Mouse (Mus musculus) liver, embryonic 11.5 days (tissue): ENCODE results near the gene Rin2. TPM values are rescaled to one million over a fixed set of nuclear protein-coding genes. Genes with fewer than 3 reads are reported as not detected.

Source experiments
- ATAC-seq: fragments of 200-750 bp; cut with Nextera tagmentation; replicated peaks from 2 replicates; pipeline ENCODE4 v1.8.0; 2017; ENCODE audit warnings: moderate number of reproducible peaks, mild to moderate bottlenecking, moderate TSS enrichment, moderate library complexity; ENCODE audit not compliant: low FRiP score
- DNase-seq: peaks from one replicate; pipeline ENCODE4 v3.0.0-alpha.2; 2017; ENCODE audit warnings: low spot score
- H3K27ac ChIP-seq: fragments of 300-500 bp; sonication (generic); 2 replicates; pipeline ENCODE4 v1.5.1; 2014; ENCODE audit warnings: mild to moderate bottlenecking, low read depth, low read length, control low read depth
- H3K27me3 ChIP-seq: fragments of 300-500 bp; sonication (generic); replicated peaks from 2 replicates; pipeline ENCODE4 v1.6.1; 2014; ENCODE audit warnings: low read length, mixed read lengths; ENCODE audit not compliant: control insufficient read depth, insufficient read depth
- H3K36me3 ChIP-seq: fragments of 300-500 bp; sonication (generic); 2 replicates; pipeline ENCODE4 v1.6.1; 2014; ENCODE audit warnings: mild to moderate bottlenecking, low read length, moderate library complexity, mixed read lengths; ENCODE audit not compliant: control insufficient read depth, insufficient read depth
- H3K4me1 ChIP-seq: fragments of 300-500 bp; sonication (generic); replicated peaks from 2 replicates; pipeline ENCODE4 v1.6.1; 2014; ENCODE audit warnings: low read length, mixed read lengths; ENCODE audit not compliant: control insufficient read depth, insufficient read depth
- H3K4me2 ChIP-seq: fragments of 300-500 bp; sonication (generic); 2 replicates; pipeline ENCODE4 v1.6.1; 2014; ENCODE audit warnings: mild to moderate bottlenecking, control low read depth, moderate library complexity
- H3K4me3 ChIP-seq: fragments of 300-500 bp; sonication (generic); 2 replicates; pipeline ENCODE4 v1.5.1; 2014; ENCODE audit warnings: low read depth, low read length, control low read depth
- H3K9ac ChIP-seq: fragments of 300-500 bp; sonication (generic); 2 replicates; pipeline ENCODE4 v1.6.1; 2014; ENCODE audit warnings: low read depth, low read length, control low read depth
- H3K9me3 ChIP-seq: fragments of 300-500 bp; sonication (generic); 2 replicates; pipeline ENCODE4 v1.6.1; 2016; ENCODE audit warnings: low read length, inconsistent platforms, mixed read lengths; ENCODE audit not compliant: control insufficient read depth
- WGBS: fragments of 180-500 bp; shearing (Covaris S2); extraction: QIAGEN DNeasy Blood & Tissue Kit; methylation state at CpG from one replicate; pipeline ENCODE4 v1.1.7; 2014; 5-methylcytosine and 5-hydroxymethylcytosine counted together
- polyA plus RNA-seq: library from polyadenylated mRNA; unstranded; fragments of >200 nt; fragmentation: Nextera tagmentation; extraction: Ambion mirVana; gene quantifications from 2 replicates; pipeline ENCODE4 v1.2.1, GENCODE M21; 2014

Gene Rin2
- polyA plus RNA-seq, 1 experiment from 2014 or later: 7.6 TPM

DNA sequence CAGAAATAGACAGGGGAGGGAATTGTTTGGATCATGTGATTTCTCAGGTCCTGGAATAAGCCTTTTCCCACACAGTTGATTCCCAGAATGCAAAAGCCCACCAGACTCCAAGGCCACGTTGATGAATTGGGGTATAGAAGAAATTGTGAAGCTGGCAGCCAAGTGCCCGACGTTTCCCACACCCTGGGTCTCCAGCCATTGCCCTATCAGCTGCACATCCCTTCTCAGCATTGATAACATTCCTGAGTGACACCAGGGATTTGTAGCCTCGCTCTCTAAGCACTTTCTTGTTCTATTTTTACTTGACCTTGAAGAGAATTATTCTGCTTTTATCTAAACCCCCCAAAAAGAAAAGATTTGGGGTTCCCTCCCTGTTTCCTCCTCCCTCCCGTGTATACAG is 142.2 kb downstream of the Rin2 start:
- H3K27ac ChIP-seq: no peak overlapping the region
- no peak overlapping the region for H3K4me2 ChIP-seq
- no peaks in the 10 kb centered on the region for H3K4me1 ChIP-seq
- H3K4me3 ChIP-seq: no peak overlapping the region
- H3K9me3 ChIP-seq: peaks cover 5% of the 10 kb centered on the region; the same call in 1 of the 2 replicates
- H3K36me3 ChIP-seq: peaks cover 2% of the 10 kb centered on the region; the same call in 1 of the 2 replicates
- ATAC-seq: no peak
- no peaks in the 10 kb centered on the region for H3K27me3 ChIP-seq
- no peak overlapping the region for H3K9ac ChIP-seq
- 39% methylated on average over 5 of the region's 5 CpGs for WGBS
- DNase-seq: no peak

DNA sequence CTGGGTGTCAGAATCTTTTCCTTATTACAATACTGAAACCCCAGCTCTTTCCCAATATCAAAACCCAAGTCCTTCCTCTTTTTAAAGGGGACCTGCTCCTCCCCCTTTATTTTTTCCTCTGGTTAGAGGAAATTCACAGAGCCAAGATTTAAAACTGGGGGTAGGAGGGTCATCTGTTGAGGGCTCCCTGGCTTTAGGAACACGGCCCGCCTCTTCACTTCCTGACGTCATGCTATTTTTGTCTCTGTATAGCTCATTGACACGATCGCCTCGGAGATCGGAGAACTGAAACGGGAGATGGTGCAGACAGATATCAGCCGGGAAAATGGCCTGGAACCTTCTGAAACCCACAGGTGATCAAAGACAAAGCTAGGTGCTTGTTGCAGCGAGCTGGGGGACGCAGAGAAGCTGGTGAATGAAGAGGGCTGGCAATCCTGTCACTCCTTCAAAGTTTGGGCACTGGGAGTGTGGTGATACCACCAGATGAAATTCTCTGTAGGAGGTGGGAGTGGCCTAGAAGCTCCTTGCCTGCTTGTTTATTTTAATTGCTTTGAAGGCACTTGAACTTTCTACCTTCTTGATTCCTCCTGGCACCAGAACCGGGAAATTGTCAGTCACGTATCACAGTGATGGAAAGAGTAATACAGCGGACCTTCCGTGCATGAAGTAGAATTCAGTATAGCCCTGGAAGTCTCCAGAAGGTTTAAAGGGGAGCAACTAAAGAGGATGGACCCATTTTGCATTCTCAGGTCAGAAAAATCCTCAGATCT is 147.2 kb downstream of the Rin2 start:
- H3K36me3 ChIP-seq: no peaks in the 10 kb centered on the region
- no peaks in the 10 kb centered on the region for H3K4me1 ChIP-seq
- 49% methylated on average over 15 of the region's 15 CpGs for WGBS
- no peaks in the 10 kb centered on the region; the same call in none of the 2 replicates for H3K27me3 ChIP-seq
- no peaks in the 10 kb centered on the region for H3K9me3 ChIP-seq
- ATAC-seq (no peak), DNase-seq (no peak)
- H3K27ac ChIP-seq: no peak overlapping the region
- H3K4me2 ChIP-seq: no peak overlapping the region; the same call in 1 of the 2 replicates
- H3K9ac ChIP-seq: no peak overlapping the region
- H3K4me3 ChIP-seq: no peak overlapping the region

DNA sequence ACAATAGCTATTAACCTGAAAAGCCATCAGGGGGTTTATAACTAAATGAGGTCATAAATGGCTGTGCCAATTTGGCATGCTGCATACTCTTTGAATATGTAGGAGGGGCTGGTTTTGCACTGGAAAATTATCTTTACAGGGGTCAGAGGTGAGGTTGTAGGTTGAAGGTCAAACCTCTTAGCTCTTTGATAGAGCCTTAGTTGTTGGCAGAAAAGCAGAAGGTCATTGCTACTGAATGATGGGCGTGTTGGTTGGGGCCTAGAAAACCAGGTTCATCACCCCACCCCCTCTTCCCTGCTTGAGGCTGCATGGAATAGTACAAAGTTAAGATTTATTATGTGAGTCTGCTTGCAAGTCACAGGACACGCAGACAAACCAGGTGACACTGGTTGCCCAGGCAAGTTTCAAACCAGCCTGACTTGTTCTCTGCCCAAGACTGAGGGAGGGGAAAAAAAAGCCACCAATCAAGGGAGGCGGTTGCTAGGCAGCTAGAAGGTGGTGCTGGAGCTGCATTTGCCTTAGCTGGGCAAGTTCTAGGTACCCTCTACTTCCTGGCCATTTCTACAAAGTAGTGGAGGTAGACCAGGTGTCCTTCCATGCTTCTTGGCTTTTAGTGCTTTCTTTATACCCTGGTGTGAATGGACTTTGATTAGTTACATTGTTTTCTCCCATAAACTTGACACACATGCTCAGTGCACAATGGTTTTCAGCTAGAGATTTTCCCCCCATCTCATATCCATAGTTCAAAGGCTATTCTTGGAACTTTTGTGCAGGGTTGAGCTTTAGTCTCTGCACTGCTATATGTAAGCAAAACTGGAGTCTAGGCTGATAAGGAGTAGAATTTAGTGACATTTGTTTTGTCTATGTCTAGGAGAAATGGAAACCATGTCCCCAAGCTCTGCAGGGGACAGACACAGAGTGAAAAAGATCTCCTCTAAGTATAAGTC is 148.0 kb downstream of the Rin2 start:
- Histone ChIP-seq H3K27ac (no peak overlapping the region), H3K4me1 (no peaks in the 10 kb centered on the region), H3K27me3 (no peaks in the 10 kb centered on the region; the same call in none of the 2 replicates), H3K9me3 (no peaks in the 10 kb centered on the region), H3K4me3 (no peak overlapping the region), H3K9ac (no peak overlapping the region), H3K36me3 (no peaks in the 10 kb centered on the region), H3K4me2 (no peak overlapping the region; the same call in 1 of the 2 replicates)
- ATAC-seq (no peak), DNase-seq (no peak)
- 68% methylated on average over 3 of the region's 3 CpGs for WGBS

DNA sequence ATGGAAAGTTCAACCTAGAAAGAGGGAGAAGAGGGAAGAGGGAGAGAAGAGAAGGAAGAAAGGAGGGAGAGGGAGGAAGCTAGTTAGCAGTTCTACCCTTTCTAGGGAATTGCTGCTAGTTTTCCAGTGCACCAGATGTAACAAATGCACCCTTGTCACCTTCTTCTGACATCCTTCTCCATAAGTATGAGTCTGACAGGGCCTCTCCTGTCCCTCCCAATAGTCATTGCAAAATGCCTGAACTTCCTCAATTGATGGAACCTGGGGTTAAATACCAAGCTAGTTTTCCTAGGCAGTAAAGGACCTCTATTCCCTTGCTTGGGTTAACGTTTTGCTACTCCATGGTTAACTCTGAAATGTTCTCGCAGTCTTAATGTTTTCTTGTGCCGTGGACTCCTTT is 149.7 kb downstream of the Rin2 start:
- DNase-seq (no peak), ATAC-seq (no peak)
- no peaks in the 10 kb centered on the region for H3K36me3 ChIP-seq
- no peaks in the 10 kb centered on the region for H3K4me1 ChIP-seq
- no peak overlapping the region for H3K9ac ChIP-seq
- H3K27ac ChIP-seq: no peak overlapping the region
- 82% methylated on average over 3 of the region's 3 CpGs for WGBS
- no peaks in the 10 kb centered on the region; the same call in none of the 2 replicates for H3K27me3 ChIP-seq
- H3K4me3 ChIP-seq: no peak overlapping the region
- H3K4me2 ChIP-seq: no peak overlapping the region
- no peaks in the 10 kb centered on the region for H3K9me3 ChIP-seq

DNA sequence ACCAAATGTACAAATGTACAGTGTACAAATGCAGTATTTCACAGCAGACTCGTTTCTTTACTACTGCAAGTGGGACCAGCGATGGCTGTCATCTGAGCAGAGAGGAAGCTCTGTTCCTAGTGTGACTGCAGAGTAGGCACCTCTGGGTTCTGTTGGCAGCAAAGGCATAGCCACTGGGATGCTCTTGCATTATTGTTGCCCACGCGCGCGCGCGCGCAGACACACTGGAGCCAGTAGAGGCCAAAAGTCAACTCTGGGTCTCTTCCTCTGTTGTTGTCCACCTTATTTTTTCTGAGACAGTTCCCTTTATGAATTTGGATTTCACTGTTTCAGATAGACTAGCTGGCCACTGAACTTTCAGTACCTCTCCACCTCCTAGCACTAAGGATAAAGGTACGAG is 150.2 kb downstream of the Rin2 start:
- Histone ChIP-seq H3K4me3 (no peak overlapping the region), H3K4me1 (no peaks in the 10 kb centered on the region), H3K36me3 (no peaks in the 10 kb centered on the region), H3K4me2 (no peak overlapping the region), H3K27ac (no peak overlapping the region), H3K9ac (no peak overlapping the region), H3K9me3 (no peaks in the 10 kb centered on the region), H3K27me3 (no peaks in the 10 kb centered on the region; the same call in none of the 2 replicates)
- DNase-seq: no peak
- 88% methylated on average over 10 of the region's 10 CpGs for WGBS
- ATAC-seq: no peak

DNA sequence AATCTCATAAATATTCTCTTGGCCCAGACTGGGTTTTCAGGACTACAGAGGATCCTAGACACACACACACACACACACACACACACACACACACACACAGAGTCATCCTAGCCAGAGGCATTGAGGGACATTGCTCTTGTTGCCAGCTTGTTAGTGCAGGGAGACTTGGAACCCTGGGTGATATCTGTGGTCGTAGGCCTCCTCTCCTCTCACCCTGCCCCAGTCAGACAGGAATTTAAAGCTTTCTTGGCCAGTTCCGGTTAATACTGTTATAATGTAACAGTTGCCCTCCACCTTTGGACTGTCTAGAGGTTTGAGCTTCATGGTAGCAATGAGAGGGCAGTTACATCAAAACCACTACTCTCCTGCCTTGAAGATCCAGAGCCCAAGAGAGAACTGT is 152.9 kb downstream of the Rin2 start:
- WGBS: 66% methylated on average over 2 of the region's 2 CpGs
- no peaks in the 10 kb centered on the region for H3K36me3 ChIP-seq
- no peaks in the 10 kb centered on the region; the same call in none of the 2 replicates for H3K27me3 ChIP-seq
- no peak overlapping the region for H3K27ac ChIP-seq
- no peaks in the 10 kb centered on the region for H3K4me1 ChIP-seq
- no peak overlapping the region for H3K4me2 ChIP-seq
- DNase-seq (no peak), ATAC-seq (no peak)
- no peak overlapping the region for H3K4me3 ChIP-seq
- no peaks in the 10 kb centered on the region for H3K9me3 ChIP-seq
- no peak overlapping the region for H3K9ac ChIP-seq

GRCm38 (mm10) chr2:145828603-145829002 is 153.6 kb downstream of the Rin2 start:
- no peak overlapping the region for H3K9ac ChIP-seq
- H3K36me3 ChIP-seq: no peaks in the 10 kb centered on the region
- H3K4me2 ChIP-seq: no peak overlapping the region
- DNase-seq: no peak
- H3K27me3 ChIP-seq: no peaks in the 10 kb centered on the region; the same call in none of the 2 replicates
- H3K27ac ChIP-seq: no peak overlapping the region
- 88% methylated on average over 3 of the region's 3 CpGs for WGBS
- ATAC-seq: no peak
- no peaks in the 10 kb centered on the region for H3K9me3 ChIP-seq
- no peaks in the 10 kb centered on the region for H3K4me1 ChIP-seq
- H3K4me3 ChIP-seq: no peak overlapping the region

- Histone ChIP-seq H3K27ac (no peak overlapping the region), H3K4me1 (no peaks in the 10 kb centered on the region), H3K36me3 (no peaks in the 10 kb centered on the region), H3K4me2 (no peak overlapping the region), H3K9ac (no peak overlapping the region), H3K9me3 (no peaks in the 10 kb centered on the region), H3K4me3 (no peak overlapping the region), H3K27me3 (no peaks in the 10 kb centered on the region; the same call in none of the 2 replicates)
- DNase-seq: no peak
- 88% methylated on average over 4 of the region's 4 CpGs for WGBS
- ATAC-seq: no peak
These were observed 154.2 kb downstream of the Rin2 start for GRCm38 (mm10) chr2:145829231-145829630.
